12 mouse cellular contexts compared by ENCODE assay signal in genomic region chr13:59453582-59453981, GRCm38 (mm10).
A peak's percentile ranks its signal among the peaks of the same experiment; 100 is the strongest.
DNase-seq lines count a peak whose midpoint lies in the region; ATAC-seq lines count a peak whose summit lies in the region.
"Had no signal": no experiment of that assay in that cellular context is flagged by ENCODE, and none has a peak within 500 bp of the region (broad histone marks: within the 10 kb centered on the region; RNA-seq: fewer than 3 reads in every experiment).

No protein-coding gene starts in this region.

- 0 out of 2 replicates have a peak overlapping the region, but pooled peaks have one; percentile 4 for H3K27ac ChIP-seq in heart, embryonic 12.5 days (ENCODE audit: poor library complexity, severe bottlenecking)
- H3K27ac ChIP-seq in lung, embryonic 15.5 days: peak overlapping the region; percentile 44
- H3K27ac ChIP-seq in embryonic facial prominence, embryonic 12.5 days: peak overlapping the region; percentile 24; the same call in 1 of the 2 replicates
- H3K27ac ChIP-seq in limb, embryonic 11.5 days (replicated peaks; ENCODE audit: low read depth, low read length): peak overlapping the region; percentile 63
- H3K27ac ChIP-seq: forebrain, embryonic 12.5 days; neural tube, embryonic 12.5 days had no signal

- no peaks in the 10 kb centered on the region for H3K27me3 ChIP-seq in heart, embryonic 12.5 days (replicated peaks)
- H3K27me3 ChIP-seq in lung, embryonic 15.5 days: no peaks in the 10 kb centered on the region
- no peaks in the 10 kb centered on the region for H3K27me3 ChIP-seq in embryonic facial prominence, embryonic 12.5 days
- no peaks in the 10 kb centered on the region for H3K27me3 ChIP-seq in limb, embryonic 11.5 days (ENCODE audit: control insufficient read depth, insufficient read depth, low read length)
- H3K27me3 ChIP-seq: forebrain, embryonic 12.5 days; neural tube, embryonic 12.5 days; Patski had no signal

- H3K36me3 ChIP-seq in heart, embryonic 12.5 days: 0 out of 2 replicates have a peak, but pooled peaks cover 4% of the 10 kb centered on the region
- H3K36me3 ChIP-seq in lung, embryonic 15.5 days: peaks cover 10% of the 10 kb centered on the region; the same call in 1 of the 2 replicates
- H3K36me3 ChIP-seq in embryonic facial prominence, embryonic 12.5 days: no peaks in the 10 kb centered on the region; the same call in 1 of the 2 replicates
- H3K36me3 ChIP-seq in limb, embryonic 11.5 days (ENCODE audit: control insufficient read depth, insufficient read depth, low read length): no peaks in the 10 kb centered on the region; the same call in 1 of the 2 replicates

- 65% methylated on average over 6 of the region's 6 CpGs for WGBS in heart, embryonic 12.5 days
- WGBS in lung, embryonic 15.5 days: 32% methylated on average over 6 of the region's 6 CpGs
- WGBS in embryonic facial prominence, embryonic 12.5 days: 71% methylated on average over 6 of the region's 6 CpGs
- WGBS in limb, embryonic 11.5 days: 87% methylated on average over 6 of the region's 6 CpGs

- no peak overlapping the region for H3K4me3 ChIP-seq in heart, embryonic 12.5 days
- H3K4me3 ChIP-seq in lung, embryonic 15.5 days: no peak overlapping the region
- H3K4me3 ChIP-seq in embryonic facial prominence, embryonic 12.5 days: no peak overlapping the region
- no peak overlapping the region for H3K4me3 ChIP-seq in limb, embryonic 11.5 days (ENCODE audit: low read depth, low read length)
- H3K4me3 ChIP-seq: forebrain, embryonic 12.5 days; neural tube, embryonic 12.5 days had no signal

- no peak overlapping the region for H3K9ac ChIP-seq in heart, embryonic 12.5 days
- no peak overlapping the region for H3K9ac ChIP-seq in lung, embryonic 15.5 days
- H3K9ac ChIP-seq in embryonic facial prominence, embryonic 12.5 days: no peak overlapping the region
- H3K9ac ChIP-seq in limb, embryonic 11.5 days (ENCODE audit: low read length): no peak overlapping the region
- H3K9ac ChIP-seq: forebrain, embryonic 12.5 days; neural tube, embryonic 12.5 days had no signal

- no peaks in the 10 kb centered on the region for H3K9me3 ChIP-seq in heart, embryonic 12.5 days (replicated peaks)
- no peaks in the 10 kb centered on the region for H3K9me3 ChIP-seq in lung, embryonic 15.5 days
- H3K9me3 ChIP-seq in embryonic facial prominence, embryonic 12.5 days: no peaks in the 10 kb centered on the region
- H3K9me3 ChIP-seq in limb, embryonic 11.5 days (ENCODE audit: control insufficient read depth, low read length): no peaks in the 10 kb centered on the region
- H3K9me3 ChIP-seq: forebrain, embryonic 12.5 days; neural tube, embryonic 12.5 days had no signal

- no peak overlapping the region for H3K4me2 ChIP-seq in heart, embryonic 12.5 days
- H3K4me2 ChIP-seq in lung, embryonic 15.5 days: no peak overlapping the region
- no peak overlapping the region for H3K4me2 ChIP-seq in embryonic facial prominence, embryonic 12.5 days (replicated peaks)
- no peak overlapping the region for H3K4me2 ChIP-seq in limb, embryonic 11.5 days (ENCODE audit: low read depth, severe bottlenecking)
- H3K4me2 ChIP-seq: forebrain, embryonic 12.5 days; neural tube, embryonic 12.5 days had no signal

- no peak for ATAC-seq in heart, embryonic 12.5 days (ENCODE audit: insufficient number of reproducible peaks, low FRiP score)
- peak; percentile 31; the same call in 1 of the 2 replicates for ATAC-seq in lung, embryonic 15.5 days (ENCODE audit: borderline replicate concordance, extremely low read depth, low FRiP score, low TSS enrichment)
- no peak for ATAC-seq in embryonic facial prominence, embryonic 12.5 days (ENCODE audit: insufficient number of reproducible peaks, insufficient read depth, low FRiP score, low TSS enrichment)
- ATAC-seq in limb, embryonic 11.5 days (ENCODE audit: insufficient number of reproducible peaks, low FRiP score, low TSS enrichment, low read depth): no peak

- peaks cover 25% of the 10 kb centered on the region for H3K4me1 ChIP-seq in heart, embryonic 12.5 days (replicated peaks)
- peaks cover 29% of the 10 kb centered on the region for H3K4me1 ChIP-seq in lung, embryonic 15.5 days
- H3K4me1 ChIP-seq in embryonic facial prominence, embryonic 12.5 days: peaks cover 11% of the 10 kb centered on the region
- H3K4me1 ChIP-seq in limb, embryonic 11.5 days (ENCODE audit: control insufficient read depth, insufficient read depth, low read length): peaks cover 16% of the 10 kb centered on the region

- no peak for DNase-seq in heart, adult 9 months (ENCODE audit: low spot score in 2 of 2)
- no peak for DNase-seq in lung, adult 18-20 months
- no peak for DNase-seq in limb, embryonic 11.5 days (ENCODE audit: low spot score)
- no peak for DNase-seq in retina, embryonic 14.5 days (ENCODE audit: low spot score)
- no peak for DNase-seq in urinary bladder, postnatal 4 days (ENCODE audit: low spot score in 2 of 2)
- DNase-seq: adrenal gland, postnatal 25 days had no signal

Comparison
In these comparisons a context has a peak if more than half of its experiments do, and no peak if none do; other contexts are left out.
1. H3K27ac ChIP-seq: peak in every context shown above with its lines; median percentile 63 in limb, embryonic 11.5 days; 44 in lung, embryonic 15.5 days; 24 in embryonic facial prominence, embryonic 12.5 days; 4 in heart, embryonic 12.5 days.